Mouse (Mus musculus) c-Kit-positive CD71-negative TER-119-negative erythroid progenitor cells, embryonic 14.5 days (primary cell): ENCODE data around the gene Filip1.
"Not testable (repeated sequence)": the region's sequence is repeated elsewhere in the genome, so short reads cannot be mapped to it uniquely, and the experiment has no call there.

Source experiments
- DNase-seq: peaks from one replicate; pipeline ENCODE4 v3.0.0-alpha.2; 2013; ENCODE audit warnings: low read depth

Filip1 gene

DNA sequence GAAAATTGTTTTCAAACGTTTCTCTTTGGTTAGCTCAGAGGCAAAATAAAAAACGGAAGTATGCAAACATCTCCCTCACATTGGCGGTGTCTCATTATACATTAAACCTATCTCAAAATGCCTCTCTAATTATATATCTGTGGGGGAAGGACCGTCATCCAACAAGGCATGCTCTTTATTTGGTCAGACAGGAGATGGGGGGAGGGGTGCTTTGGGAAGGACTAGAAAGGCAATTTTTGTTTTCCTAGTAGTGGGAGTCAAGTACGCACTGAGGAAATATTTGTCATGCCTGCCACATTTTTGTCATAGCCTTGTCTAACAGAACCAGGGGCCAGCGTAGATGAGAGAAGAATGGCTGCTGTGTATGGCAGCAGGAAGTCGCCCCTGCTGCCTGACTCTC lies at the start of gene Filip1:
Filip1 (minus strand) TSS at position 101 of the 400 bp plus-strand sequence.
- DNase-seq, result no peak

- DNase-seq, result no peak
These were observed 45.0 kb upstream of the Filip1 start for GRCm38 (mm10) chr9:80057690-80058089.

DNA sequence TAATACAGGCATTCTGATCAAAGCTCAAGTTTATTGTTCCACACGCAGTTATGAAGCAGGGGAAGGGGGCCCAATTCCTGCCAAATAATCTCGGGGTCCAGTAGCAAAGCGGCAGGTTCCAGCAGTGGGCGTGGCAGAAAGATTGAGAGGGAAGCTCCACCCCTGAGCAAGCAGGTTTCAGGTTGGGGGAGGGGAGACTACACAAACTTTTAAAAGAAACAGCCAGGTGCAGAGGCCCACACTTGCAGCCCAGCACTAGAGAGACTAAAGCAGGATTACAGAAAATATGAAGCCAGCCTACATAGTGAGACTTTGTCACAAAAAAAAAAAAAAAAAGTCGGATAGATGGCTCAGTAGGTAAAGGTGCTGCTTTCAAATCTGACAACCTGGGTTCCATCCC lies 40.3 kb upstream of the Filip1 start:
- DNase-seq, result no peak

DNA sequence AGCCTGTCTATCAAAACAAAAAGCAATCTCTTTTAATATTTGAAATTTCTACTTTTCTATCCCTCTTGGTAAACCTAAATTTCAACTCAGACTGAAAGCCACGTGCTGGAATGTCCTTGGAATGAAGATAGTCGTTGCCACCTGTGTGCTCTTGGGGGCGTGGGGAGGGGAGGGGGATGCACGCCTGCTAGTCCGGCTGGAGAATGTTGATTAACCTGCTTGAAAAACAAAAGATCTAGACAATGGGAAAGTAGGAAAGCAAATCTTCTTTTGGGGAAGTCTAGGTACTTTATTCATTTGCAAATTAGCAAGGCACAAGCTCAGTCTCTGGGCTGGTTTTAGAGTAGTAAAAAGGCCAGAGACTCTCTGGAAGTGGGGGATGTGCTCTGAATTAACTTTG lies 36.6 kb upstream of the Filip1 start:
- not testable (repeated sequence) for DNase-seq

- DNase-seq, result not testable (repeated sequence)
These were observed 31.6 kb upstream of the Filip1 start for GRCm38 (mm10) chr9:80044301-80044700.

- no peak for DNase-seq
These were observed 26.7 kb upstream of the Filip1 start for GRCm38 (mm10) chr9:80039296-80039815.

DNA sequence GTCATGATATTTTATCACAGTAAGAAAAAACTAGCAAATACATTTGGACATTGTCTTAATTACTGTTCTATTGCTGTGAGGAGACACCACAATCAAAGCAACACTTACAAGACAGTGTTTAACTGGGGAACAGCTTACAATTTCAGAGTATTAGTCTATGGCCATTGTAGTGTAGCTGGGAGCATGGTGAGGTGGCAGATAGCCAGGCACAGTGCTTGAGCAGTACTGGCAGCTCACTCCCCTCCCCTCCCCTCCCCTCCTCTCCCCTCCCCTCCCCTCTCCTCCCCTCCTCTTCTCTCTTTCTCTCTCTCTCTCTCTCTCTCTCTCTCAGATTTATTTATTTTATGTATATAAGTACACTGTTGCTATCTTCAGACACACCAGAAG lies 25.3 kb upstream of the Filip1 start:
- DNase-seq, result no peak

GRCm38 (mm10) chr9:80037262-80037996 lies 24.8 kb upstream of the Filip1 start:
- DNase-seq, result no peak

- no peak for DNase-seq
These were observed 13.9 kb upstream of the Filip1 start for GRCm38 (mm10) chr9:80026581-80027021.

DNA sequence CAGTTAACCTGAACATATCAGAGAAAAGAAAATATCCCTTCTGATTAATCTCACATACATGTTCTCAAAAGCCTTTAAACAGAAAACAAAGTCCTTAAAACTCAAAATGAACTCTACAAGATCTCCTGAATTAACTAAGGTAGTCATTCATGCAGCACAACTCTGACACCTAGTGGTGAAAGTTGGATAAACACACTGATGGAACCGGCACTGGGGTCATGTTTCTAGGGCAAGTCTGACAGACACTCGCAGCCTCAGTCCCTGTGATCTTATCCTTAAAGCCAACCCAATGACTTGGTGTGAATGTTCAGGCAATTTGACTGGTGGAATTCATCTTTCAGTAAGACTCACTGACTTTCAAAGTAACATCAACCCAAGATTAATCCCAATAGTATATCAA lies 13.4 kb upstream of the Filip1 start:
- DNase-seq, result peak; percentile 73

DNA sequence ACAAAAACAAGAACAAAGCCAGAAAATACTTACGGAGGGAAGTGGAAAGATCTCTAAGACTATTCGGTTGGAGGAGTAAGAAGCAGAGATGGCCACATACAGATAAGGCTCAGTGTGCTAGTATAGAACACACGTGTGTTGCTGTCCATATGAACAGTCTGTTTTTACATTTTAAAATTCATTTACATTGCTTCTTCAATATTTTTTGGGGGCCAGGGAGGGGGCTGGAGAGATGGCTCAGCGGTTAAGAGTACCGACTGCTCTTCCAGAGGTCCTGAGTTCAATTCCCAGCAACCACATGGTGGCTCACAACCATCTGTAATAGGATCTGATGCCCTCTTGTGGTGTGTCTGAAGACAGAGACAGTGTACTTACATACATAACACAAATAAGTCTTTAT lies 12.7 kb upstream of the Filip1 start:
- not testable (repeated sequence) for DNase-seq

GRCm38 (mm10) chr9:80022821-80023220 lies 10.2 kb upstream of the Filip1 start:
- DNase-seq, result no peak

DNA sequence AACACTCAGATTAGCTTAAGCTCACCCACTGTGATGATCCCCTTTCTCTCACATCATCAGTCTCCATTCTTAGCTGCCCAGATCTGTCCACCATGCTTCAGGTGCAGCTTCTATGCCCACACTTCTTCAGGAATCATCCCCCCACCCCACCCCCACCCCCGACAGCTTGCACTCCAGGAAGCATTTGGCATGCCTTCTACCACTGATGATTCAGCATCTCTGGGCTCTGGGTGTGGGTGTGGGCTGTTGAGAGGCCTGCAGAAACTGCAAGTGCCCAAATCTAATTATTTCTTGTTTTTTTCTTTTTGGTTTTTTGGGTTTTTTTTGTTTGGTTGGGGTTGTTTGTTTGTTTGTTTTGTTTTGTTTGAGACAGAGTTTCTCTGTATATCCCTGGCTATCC lies 9.0 kb upstream of the Filip1 start:
- DNase-seq, result no peak

GRCm38 (mm10) chr9:80020429-80020828 lies 7.8 kb upstream of the Filip1 start:
- DNase-seq, result no peak

DNA sequence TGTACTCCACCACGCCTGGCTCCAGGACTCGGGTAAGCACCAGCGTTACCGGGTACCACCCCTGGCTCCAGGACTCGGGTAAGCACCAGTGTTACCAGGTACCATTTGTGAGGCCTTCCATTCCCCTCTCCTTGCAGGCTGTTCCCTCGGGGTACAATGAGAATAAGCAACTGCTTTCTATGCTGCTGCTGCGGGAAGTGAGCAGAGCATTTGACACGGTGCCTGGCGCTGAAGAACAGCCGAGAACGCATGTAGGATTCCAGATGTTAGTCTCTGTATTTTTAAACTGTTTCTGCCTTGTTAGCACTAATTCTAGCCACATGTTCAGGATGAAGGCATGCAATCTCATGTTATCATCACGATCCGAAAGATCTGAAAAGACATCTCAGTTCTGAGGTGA lies 635 bp downstream of the Filip1 start:
- no peak for DNase-seq

- peak; percentile 71 for DNase-seq
These were observed 10.1 kb downstream of the Filip1 start for GRCm38 (mm10) chr9:80002394-80003188.

DNA sequence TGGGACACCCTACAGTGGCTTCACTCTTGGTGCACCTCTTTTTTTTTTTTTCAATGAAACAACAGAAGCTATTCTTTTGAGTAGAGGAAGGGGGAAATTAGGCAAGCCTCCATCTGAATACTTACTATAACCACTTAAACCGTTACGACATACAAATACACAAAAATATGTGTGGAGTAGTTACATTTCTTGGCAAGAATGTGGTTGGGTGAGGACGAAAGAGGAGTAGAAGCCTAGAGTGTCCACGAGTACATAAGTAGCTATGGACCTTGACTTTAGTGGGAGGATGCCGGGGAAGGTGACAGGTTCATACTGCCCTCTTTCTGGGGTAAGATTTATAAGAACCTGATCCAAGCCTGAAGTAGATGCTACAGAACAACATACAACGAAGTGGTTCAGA lies 15.4 kb downstream of the Filip1 start:
- no peak for DNase-seq

DNA sequence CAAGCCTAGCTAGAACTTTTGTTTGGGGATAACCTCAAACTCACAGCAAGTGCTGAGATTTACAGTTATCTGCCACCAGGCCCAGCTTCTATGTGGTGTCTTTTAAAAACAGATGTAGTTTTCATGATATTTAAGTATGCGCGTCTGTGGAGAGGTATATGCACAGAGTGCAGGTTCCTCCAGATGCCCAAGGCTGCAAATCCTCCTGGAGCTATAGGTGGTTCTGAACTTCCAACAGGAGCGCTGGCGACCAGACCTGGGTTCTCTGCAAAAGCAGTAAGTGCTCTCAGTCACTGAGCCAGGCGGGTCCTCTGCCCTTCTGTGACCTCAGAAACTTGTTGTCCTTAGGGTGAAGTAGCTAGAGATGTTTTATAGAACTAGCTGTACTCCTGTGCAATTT lies 18.4 kb downstream of the Filip1 start:
- DNase-seq, result no peak

DNA sequence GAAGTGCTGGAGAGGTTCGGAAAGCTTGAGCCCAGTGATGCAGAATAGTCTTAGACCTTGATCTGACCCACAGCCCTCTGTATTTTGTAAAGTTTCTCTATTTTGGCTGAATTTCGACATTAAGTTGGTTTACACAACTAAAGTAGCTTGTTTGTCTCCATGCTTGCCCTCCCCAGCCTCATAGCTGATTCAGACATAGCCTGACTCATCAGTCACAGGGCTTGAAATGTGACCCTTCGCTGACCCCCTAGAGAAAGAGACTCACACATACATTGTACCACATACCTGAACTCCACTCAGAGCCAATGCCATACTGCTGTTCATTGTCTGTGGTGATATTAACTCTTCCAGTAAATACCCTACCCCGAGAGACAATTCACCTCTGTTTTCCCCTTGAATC lies 19.6 kb downstream of the Filip1 start:
- DNase-seq, result no peak

GRCm38 (mm10) chr9:79990456-79991017 lies 22.1 kb downstream of the Filip1 start:
- DNase-seq, result no peak

GRCm38 (mm10) chr9:79989703-79990102 lies 22.9 kb downstream of the Filip1 start:
- no peak for DNase-seq

DNA sequence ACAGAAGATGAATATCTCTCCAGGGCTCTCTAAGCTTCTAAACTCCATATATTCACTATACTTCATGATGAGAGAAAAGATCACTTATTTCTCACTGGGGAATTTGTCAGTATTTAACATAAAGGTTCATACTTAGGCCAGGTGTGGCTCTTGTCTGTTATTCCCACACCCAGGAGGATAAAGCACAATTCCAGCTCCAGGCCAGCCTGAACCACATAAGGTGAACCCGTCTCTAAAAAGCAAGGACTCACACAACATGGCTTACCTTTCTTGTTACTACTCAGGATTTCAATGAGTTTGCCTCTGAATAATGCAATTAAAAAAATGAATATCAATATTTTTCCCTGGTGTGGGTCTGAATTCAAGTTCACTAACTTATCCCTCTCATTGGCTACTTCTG lies 23.6 kb downstream of the Filip1 start:
- no peak for DNase-seq

- no peak for DNase-seq
These were observed 29.4 kb downstream of the Filip1 start for GRCm38 (mm10) chr9:79983244-79983643.
